Mouse (Mus musculus): ENCODE measurements at regions not wholly inside any gene's neighbourhood (a gene's known extent, or its start where the extent isn't known, plus 50 kb on each side); places are given as distances from the start of the nearest gene placed in this dataset.

DNA sequence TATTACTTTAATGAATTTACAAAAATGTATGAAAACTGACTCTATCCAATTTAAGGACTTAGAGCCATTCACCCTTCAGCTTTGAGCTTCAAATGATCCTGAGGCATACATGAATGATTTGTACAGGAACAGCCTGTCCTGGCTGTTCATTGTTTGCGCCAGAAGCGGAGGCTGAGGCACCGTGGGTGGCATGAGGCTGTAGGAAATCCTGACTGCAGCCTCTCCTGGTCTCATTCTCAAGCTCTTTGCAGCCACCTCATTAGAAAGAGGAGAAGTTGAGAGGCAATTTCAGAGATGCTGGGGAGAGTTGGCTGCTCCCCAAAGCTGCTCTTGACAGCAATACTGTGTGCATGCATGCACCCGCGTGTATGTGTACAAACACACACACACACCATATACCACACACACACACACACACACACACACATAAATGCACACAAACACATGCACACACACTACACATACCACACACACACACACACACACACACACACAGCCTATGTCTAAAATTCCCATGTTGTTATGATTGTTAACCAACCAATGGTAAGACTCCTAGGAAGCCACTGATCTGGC lies 434.9 kb upstream of the Btbd3 start:
- Histone ChIP-seq H3K4me1 (ENCODE audit: control insufficient read depth, insufficient read depth, low read length) (peaks cover 2% of the 10 kb centered on the region; the same call in 1 of the 2 replicates), H3K36me3 (ENCODE audit: control insufficient read depth, insufficient read depth, low read length) (no peaks in the 10 kb centered on the region), H3K27me3 (ENCODE audit: control insufficient read depth, insufficient read depth, low read length) (no peaks in the 10 kb centered on the region), H3K9ac (ENCODE audit: low read length) (no peak overlapping the region), H3K9me3 (ENCODE audit: control insufficient read depth, low read length) (no peaks in the 10 kb centered on the region), H3K27ac (ENCODE audit: low read depth, low read length) (no peak overlapping the region), H3K4me2 (no peak overlapping the region), H3K4me3 (ENCODE audit: low read depth, low read length) (no peak overlapping the region)
- ATAC-seq (ENCODE audit: low FRiP score), result no peak
- peak; percentile 28 for DNase-seq (ENCODE audit: low spot score, missing footprints)
- WGBS, result 60% methylated on average over 5 of the region's 5 CpGs

DNA sequence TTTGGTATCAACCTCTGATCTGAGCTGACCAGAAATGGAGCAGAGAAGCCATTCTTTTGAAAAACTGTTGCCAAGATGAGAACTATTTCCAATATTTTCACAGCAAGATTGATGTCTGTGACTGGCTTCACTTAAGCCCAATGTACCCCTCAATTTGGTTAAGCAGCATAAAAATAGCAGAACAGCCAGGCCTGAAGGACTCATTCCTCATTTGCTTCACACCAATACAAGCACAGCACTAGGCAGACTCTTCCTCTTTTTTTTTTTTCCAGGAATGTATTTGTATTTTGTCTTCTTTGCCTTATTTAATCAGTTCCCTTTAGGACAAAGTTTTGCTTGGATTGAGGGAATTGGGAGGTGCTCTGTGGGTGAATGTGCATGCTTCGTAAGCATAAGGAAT lies 441.4 kb upstream of the Btbd3 start:
- Histone ChIP-seq H3K27me3 (ENCODE audit: control insufficient read depth, insufficient read depth, low read length) (no peaks in the 10 kb centered on the region), H3K9me3 (ENCODE audit: control insufficient read depth, low read length) (no peaks in the 10 kb centered on the region), H3K27ac (ENCODE audit: low read depth, low read length) (no peak overlapping the region), H3K9ac (ENCODE audit: low read length) (no peak overlapping the region), H3K4me3 (ENCODE audit: low read depth, low read length) (no peak overlapping the region), H3K4me1 (ENCODE audit: control insufficient read depth, insufficient read depth, low read length) (no peaks in the 10 kb centered on the region), H3K4me2 (no peak overlapping the region), H3K36me3 (ENCODE audit: control insufficient read depth, insufficient read depth, low read length) (no peaks in the 10 kb centered on the region)
- WGBS, result 89% methylated on average over 1 of the region's 1 CpGs
- ATAC-seq (ENCODE audit: low FRiP score), result no peak
- DNase-seq (ENCODE audit: low spot score, missing footprints), result no peak

DNA sequence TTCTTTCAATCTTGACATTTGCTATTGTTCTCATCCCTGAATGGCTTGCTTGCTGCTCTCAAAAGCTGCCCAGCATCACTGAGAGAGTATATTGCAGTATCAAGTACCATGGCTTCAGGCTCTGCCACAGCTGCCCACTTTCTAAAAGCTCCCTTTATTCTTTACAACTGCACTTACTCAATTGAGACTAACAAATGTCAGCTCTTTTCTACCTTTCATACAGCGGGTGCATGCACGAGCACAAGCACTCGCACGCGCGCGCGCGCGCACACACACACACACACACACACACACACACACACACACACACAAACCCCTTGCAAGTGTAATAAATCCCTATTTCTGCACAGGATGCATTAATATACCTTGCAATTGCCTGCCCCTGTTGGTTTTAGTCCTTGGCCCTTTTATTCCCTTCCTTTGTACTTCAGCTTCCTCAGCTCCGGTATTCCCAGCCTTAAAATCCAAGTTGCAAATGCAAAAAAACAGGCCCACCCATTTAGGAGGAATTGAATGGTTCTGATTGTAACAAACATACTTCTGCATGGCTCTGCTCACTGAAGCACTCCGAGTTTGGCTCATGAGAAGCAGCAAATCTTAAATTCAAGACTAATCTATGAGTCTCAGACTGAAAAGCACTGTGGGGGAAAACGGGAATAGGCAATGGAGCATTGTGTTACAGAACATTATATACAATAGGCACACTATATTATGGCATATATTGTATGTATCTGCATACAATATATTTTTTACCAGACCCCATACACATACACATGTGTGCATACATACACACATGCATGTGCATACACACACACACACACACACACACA lies 447.7 kb upstream of the Btbd3 start:
- WGBS, result 49% methylated on average over 13 of the region's 13 CpGs
- Histone ChIP-seq H3K9me3 (ENCODE audit: control insufficient read depth, low read length) (no peaks in the 10 kb centered on the region), H3K27me3 (ENCODE audit: control insufficient read depth, insufficient read depth, low read length) (no peaks in the 10 kb centered on the region), H3K4me2 (peak overlapping the region; percentile 8; the same call in 1 of the 2 replicates), H3K4me1 (ENCODE audit: control insufficient read depth, insufficient read depth, low read length) (peaks cover 3% of the 10 kb centered on the region), H3K27ac (ENCODE audit: low read depth, low read length) (0 out of 2 replicates have a peak overlapping the region, but pooled peaks have one; percentile 41), H3K4me3 (ENCODE audit: low read depth, low read length) (no peak overlapping the region), H3K9ac (ENCODE audit: low read length) (no peak overlapping the region), H3K36me3 (ENCODE audit: control insufficient read depth, insufficient read depth, low read length) (no peaks in the 10 kb centered on the region)
- DNase-seq (ENCODE audit: low spot score, missing footprints), result peak; percentile 91
- peak; percentile 92 for ATAC-seq (ENCODE audit: low FRiP score)

DNA sequence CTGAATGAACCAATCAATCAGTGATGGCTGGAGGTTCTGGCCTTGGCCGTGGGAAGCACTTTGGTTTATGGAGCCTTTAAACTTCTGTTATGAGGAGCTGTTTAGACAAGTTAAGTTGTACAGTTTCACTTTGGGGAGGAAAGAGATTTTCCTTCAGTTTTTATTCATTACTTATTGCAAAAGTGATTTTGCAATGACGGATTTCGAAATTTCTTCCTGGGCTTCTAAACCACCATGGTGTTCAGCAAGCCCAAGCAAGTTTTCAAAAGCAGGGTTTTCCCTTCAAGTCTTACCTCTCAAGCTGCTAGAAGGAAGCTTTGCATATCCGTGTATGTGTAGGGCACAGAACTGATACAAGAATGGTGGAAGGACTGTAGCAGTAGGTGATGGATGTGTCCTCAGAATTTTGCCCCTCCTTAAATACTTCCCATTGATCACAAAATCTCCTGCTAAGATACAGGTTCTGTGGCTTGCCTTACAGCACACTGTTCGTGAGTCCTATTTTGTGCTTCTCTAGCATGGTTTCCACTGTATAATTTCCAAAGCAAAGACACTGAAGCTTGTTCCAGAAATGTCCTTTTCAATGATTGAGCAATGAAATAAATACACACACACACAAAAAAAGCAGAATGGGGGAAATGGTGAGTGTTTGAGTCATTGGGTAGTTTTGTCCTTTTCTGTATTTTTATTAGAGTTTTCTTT lies 448.6 kb upstream of the Btbd3 start:
- peak; percentile 86 for DNase-seq (ENCODE audit: low spot score, missing footprints)
- Histone ChIP-seq H3K4me2 (no peak overlapping the region), H3K27ac (ENCODE audit: low read depth, low read length) (no peak overlapping the region), H3K9me3 (ENCODE audit: control insufficient read depth, low read length) (no peaks in the 10 kb centered on the region), H3K4me1 (ENCODE audit: control insufficient read depth, insufficient read depth, low read length) (peaks cover 3% of the 10 kb centered on the region), H3K4me3 (ENCODE audit: low read depth, low read length) (no peak overlapping the region), H3K27me3 (ENCODE audit: control insufficient read depth, insufficient read depth, low read length) (no peaks in the 10 kb centered on the region), H3K36me3 (ENCODE audit: control insufficient read depth, insufficient read depth, low read length) (no peaks in the 10 kb centered on the region), H3K9ac (ENCODE audit: low read length) (no peak overlapping the region)
- ATAC-seq (ENCODE audit: low FRiP score), result peak; percentile 41; the same call in 1 of the 2 replicates
- 67% methylated on average over 5 of the region's 5 CpGs for WGBS

DNA sequence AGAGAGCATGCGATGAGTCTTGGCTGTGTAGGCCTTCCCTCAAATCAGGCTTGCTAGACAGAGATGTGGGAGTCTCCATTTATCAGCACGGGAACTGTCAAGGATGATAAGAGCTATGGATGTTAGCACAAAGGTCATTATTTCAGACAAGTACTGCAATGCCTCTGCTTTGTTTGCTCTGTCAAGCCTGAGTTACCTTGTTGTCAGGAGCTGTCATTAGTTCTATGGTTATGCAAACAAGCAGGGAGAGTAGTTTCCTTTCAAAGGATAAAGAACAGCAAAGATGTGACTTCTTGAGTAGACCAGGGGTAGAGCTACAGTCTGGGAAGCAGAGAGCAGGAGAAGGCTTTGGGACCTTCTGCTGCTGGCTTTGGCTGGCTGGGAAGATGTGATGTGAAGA lies 461.5 kb upstream of the Btbd3 start:
- H3K36me3 ChIP-seq (ENCODE audit: control insufficient read depth, insufficient read depth, low read length), result no peaks in the 10 kb centered on the region
- no peaks in the 10 kb centered on the region for H3K27me3 ChIP-seq (ENCODE audit: control insufficient read depth, insufficient read depth, low read length)
- H3K4me2 ChIP-seq, result no peak overlapping the region
- ATAC-seq (ENCODE audit: low FRiP score) (peak; percentile 35; the same call in 1 of the 2 replicates), DNase-seq (ENCODE audit: low spot score, missing footprints) (no peak)
- H3K9ac ChIP-seq (ENCODE audit: low read length), result no peak overlapping the region
- H3K9me3 ChIP-seq (ENCODE audit: control insufficient read depth, low read length), result no peaks in the 10 kb centered on the region
- no peaks in the 10 kb centered on the region for H3K4me1 ChIP-seq (ENCODE audit: control insufficient read depth, insufficient read depth, low read length)
- WGBS, result 47% methylated on average over 2 of the region's 2 CpGs
- H3K4me3 ChIP-seq (ENCODE audit: low read depth, low read length), result no peak overlapping the region
- no peak overlapping the region for H3K27ac ChIP-seq (ENCODE audit: low read depth, low read length)

DNA sequence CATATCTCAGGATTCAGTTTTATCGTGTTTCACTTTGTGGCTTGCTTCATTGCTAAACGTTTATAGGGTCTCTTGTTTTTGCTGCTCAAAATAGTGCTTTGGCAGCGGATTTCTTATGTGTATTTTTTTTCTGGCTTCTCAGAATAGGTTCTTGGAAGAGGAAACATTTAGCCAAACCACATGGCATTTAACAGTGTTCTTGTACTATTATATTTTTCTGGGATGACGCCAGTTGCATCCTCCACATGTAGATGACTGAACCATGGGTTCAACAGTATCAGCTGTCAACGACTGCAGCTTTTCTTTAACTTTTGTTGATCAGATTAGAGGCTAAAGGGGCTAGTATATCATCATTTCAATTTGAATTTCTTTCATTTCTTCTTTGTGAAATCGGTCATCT lies 472.3 kb upstream of the Btbd3 start:
- H3K27me3 ChIP-seq (ENCODE audit: control insufficient read depth, insufficient read depth, low read length), result no peaks in the 10 kb centered on the region
- ATAC-seq (ENCODE audit: low FRiP score) (no peak), DNase-seq (ENCODE audit: low spot score, missing footprints) (no peak)
- no peak overlapping the region for H3K9ac ChIP-seq (ENCODE audit: low read length)
- 90% methylated on average over 6 of the region's 6 CpGs for WGBS
- no peak overlapping the region for H3K4me2 ChIP-seq
- no peak overlapping the region for H3K4me3 ChIP-seq (ENCODE audit: low read depth, low read length)
- no peaks in the 10 kb centered on the region for H3K4me1 ChIP-seq (ENCODE audit: control insufficient read depth, insufficient read depth, low read length)
- H3K27ac ChIP-seq (ENCODE audit: low read depth, low read length), result no peak overlapping the region
- H3K9me3 ChIP-seq (ENCODE audit: control insufficient read depth, low read length), result no peaks in the 10 kb centered on the region
- no peaks in the 10 kb centered on the region for H3K36me3 ChIP-seq (ENCODE audit: control insufficient read depth, insufficient read depth, low read length)

DNA sequence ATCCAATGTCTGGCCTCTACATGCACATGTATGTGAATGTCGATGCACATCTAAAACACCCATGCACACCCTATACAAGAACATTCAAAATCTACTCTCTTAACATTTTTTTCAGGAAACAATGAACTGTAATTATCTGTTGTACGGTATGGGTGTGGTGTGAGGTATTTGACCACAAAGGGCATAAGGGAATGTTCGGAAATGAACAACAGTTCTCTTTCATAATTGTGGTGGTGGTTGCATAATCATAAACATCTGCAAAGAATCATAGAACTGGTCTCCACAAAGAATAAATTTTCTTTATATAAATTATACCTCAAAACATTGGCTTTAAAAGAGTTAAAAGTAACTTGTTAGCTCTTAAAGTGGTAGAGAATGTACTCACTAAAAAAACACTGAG lies 478.9 kb upstream of the Btbd3 start:
- Histone ChIP-seq H3K27me3 (ENCODE audit: control insufficient read depth, insufficient read depth, low read length) (no peaks in the 10 kb centered on the region), H3K9ac (ENCODE audit: low read length) (no peak overlapping the region), H3K27ac (ENCODE audit: low read depth, low read length) (no peak overlapping the region), H3K36me3 (ENCODE audit: control insufficient read depth, insufficient read depth, low read length) (no peaks in the 10 kb centered on the region), H3K4me2 (no peak overlapping the region), H3K4me3 (ENCODE audit: low read depth, low read length) (no peak overlapping the region), H3K9me3 (ENCODE audit: control insufficient read depth, low read length) (no peaks in the 10 kb centered on the region), H3K4me1 (ENCODE audit: control insufficient read depth, insufficient read depth, low read length) (no peaks in the 10 kb centered on the region)
- no peak for DNase-seq (ENCODE audit: low spot score, missing footprints)
- no peak for ATAC-seq (ENCODE audit: low FRiP score)
- 93% methylated on average over 3 of the region's 3 CpGs for WGBS

DNA sequence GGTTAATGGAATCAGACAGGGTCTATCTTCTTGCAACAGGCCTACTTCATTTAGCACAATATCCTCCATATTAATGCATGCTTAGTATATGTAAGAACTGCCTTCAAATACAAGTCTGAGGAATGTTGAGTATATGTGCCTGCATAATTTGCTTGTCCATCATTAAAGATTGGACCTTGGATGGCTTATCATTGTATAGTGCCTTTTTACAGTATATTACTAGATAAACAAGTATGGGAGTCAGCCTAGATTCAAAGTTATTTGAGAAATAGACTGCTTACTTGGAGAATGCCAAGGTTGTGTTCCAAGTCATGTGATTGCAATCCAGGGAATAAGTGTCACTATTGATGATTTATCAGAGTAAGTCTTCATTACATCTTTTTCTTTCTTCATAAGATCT lies 491.6 kb upstream of the Btbd3 start:
- H3K4me2 ChIP-seq, result no peak overlapping the region
- ATAC-seq (ENCODE audit: low FRiP score), result no peak

DNA sequence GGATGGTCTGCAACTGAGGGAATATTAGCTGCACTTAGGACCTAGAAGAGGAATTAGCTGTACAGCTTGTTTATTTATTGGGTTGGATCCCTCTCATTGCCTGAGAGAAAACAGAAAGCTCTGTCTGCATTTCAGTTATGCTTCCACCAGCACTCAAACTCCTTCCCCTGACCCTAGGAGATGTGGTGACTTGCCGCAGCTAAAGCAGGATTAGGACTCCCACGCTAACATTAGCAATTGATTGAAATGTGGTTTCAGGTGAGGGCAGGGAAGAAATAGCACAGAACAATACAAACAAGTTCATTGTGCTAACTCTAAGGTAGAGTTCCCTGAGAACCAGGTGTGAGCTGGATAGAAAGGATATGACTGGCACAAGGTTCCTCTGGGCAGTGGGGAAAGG lies 496.9 kb upstream of the Btbd3 start:
- WGBS, result 83% methylated on average over 2 of the region's 2 CpGs
- H3K27me3 ChIP-seq (ENCODE audit: control insufficient read depth, insufficient read depth, low read length), result no peaks in the 10 kb centered on the region
- DNase-seq (ENCODE audit: low spot score, missing footprints) (no peak), ATAC-seq (ENCODE audit: low FRiP score) (no peak)
- peaks cover 5% of the 10 kb centered on the region for H3K4me1 ChIP-seq (ENCODE audit: control insufficient read depth, insufficient read depth, low read length)
- H3K4me2 ChIP-seq, result no peak overlapping the region
- no peak overlapping the region for H3K27ac ChIP-seq (ENCODE audit: low read depth, low read length)
- no peak overlapping the region for H3K4me3 ChIP-seq (ENCODE audit: low read depth, low read length)
- no peak overlapping the region for H3K9ac ChIP-seq (ENCODE audit: low read length)
- no peaks in the 10 kb centered on the region for H3K9me3 ChIP-seq (ENCODE audit: control insufficient read depth, low read length)
- no peaks in the 10 kb centered on the region for H3K36me3 ChIP-seq (ENCODE audit: control insufficient read depth, insufficient read depth, low read length)

More for the DNA sequence above, 491.6 kb upstream of the Btbd3 start:
- Histone ChIP-seq H3K4me1 (ENCODE audit: control insufficient read depth, insufficient read depth, low read length) (no peaks in the 10 kb centered on the region), H3K9ac (ENCODE audit: low read length) (no peak overlapping the region), H3K27ac (ENCODE audit: low read depth, low read length) (no peak overlapping the region), H3K36me3 (ENCODE audit: control insufficient read depth, insufficient read depth, low read length) (no peaks in the 10 kb centered on the region), H3K9me3 (ENCODE audit: control insufficient read depth, low read length) (no peaks in the 10 kb centered on the region), H3K27me3 (ENCODE audit: control insufficient read depth, insufficient read depth, low read length) (no peaks in the 10 kb centered on the region), H3K4me3 (ENCODE audit: low read depth, low read length) (no peak overlapping the region)
- no peak for DNase-seq (ENCODE audit: low spot score, missing footprints)
